28 mouse cellular contexts compared by ENCODE assay signal in the genomic region with DNA sequence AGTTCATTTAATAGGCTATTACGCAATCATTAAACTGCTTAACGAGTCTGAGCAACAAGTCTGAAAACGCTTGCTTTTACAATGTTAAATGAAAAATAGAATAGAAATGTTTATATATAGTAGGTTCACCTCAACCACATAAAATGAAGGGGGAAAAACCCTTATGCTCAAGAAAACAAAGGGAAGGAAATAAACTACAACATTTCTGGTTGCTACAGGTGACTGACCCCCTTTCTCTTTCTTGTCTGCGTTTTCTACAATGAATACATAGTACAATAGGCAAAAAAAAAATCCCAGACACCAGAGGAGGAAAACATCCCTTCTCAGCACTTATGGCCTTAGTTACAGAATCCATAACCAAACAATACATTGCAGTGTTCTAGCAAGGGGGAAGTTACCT. TPM values are rescaled to one million over a fixed set of nuclear protein-coding genes. Genes with fewer than 3 reads are reported as not detected.
DNase-seq lines count a peak whose midpoint lies in the region; ATAC-seq and TF ChIP-seq lines count a peak whose summit lies in the region.
"Had no signal": no experiment of that assay in that cellular context is flagged by ENCODE, and none has a peak within 500 bp of the region (broad histone marks: within the 10 kb centered on the region; RNA-seq: fewer than 3 reads in every experiment).

No protein-coding gene starts in this region.

- H3K27ac ChIP-seq in midbrain, embryonic 14.5 days (replicated peaks; ENCODE audit: low read depth, low read length): no peak overlapping the region
- H3K27ac ChIP-seq in forebrain, embryonic 11.5 days (ENCODE audit: low read depth, low read length): no peak overlapping the region
- H3K27ac ChIP-seq: embryonic facial prominence, embryonic 13.5 days; embryonic facial prominence, embryonic 15.5 days; forebrain, embryonic 10.5 days; forebrain, embryonic 13.5 days; forebrain, embryonic 15.5 days had no signal

- ATAC-seq in activated CD4-positive, CD25-positive, alpha-beta regulatory T cell, adult 4 months: peak; percentile 73
- ATAC-seq in midbrain, embryonic 14.5 days (ENCODE audit: low FRiP score, low TSS enrichment): no peak
- no peak for ATAC-seq in forebrain, embryonic 11.5 days (replicated peaks; ENCODE audit: low FRiP score)
- ATAC-seq: forebrain, embryonic 13.5 days; forebrain, embryonic 15.5 days; forebrain, postnatal 0 days; Patski had no signal

- no peak overlapping the region for H3K4me2 ChIP-seq in midbrain, embryonic 14.5 days (ENCODE audit: low read length)
- no peak overlapping the region for H3K4me2 ChIP-seq in forebrain, embryonic 11.5 days (ENCODE audit: low read depth, low read length, severe bottlenecking)
- H3K4me2 ChIP-seq: embryonic facial prominence, embryonic 13.5 days; embryonic facial prominence, embryonic 15.5 days; forebrain, embryonic 13.5 days; forebrain, embryonic 15.5 days had no signal

- H3K79me2 ChIP-seq in C2C12 (ENCODE audit: control insufficient read depth, insufficient read depth): no peaks in the 10 kb centered on the region

- 90% methylated on average over 4 of the region's 4 CpGs for WGBS in midbrain, embryonic 14.5 days
- 71% methylated on average over 4 of the region's 4 CpGs for WGBS in forebrain, embryonic 11.5 days

- H3K79me3 ChIP-seq in C2C12 (ENCODE audit: low read depth): no peaks in the 10 kb centered on the region

- no peaks in the 10 kb centered on the region for H3K27me3 ChIP-seq in C2C12 (ENCODE audit: control insufficient read depth, insufficient read depth, insufficient read length)
- H3K27me3 ChIP-seq in midbrain, embryonic 14.5 days (ENCODE audit: control insufficient read depth, insufficient read depth, low read length): no peaks in the 10 kb centered on the region
- no peaks in the 10 kb centered on the region for H3K27me3 ChIP-seq in forebrain, embryonic 11.5 days (ENCODE audit: control insufficient read depth, insufficient read depth, low read length)
- H3K27me3 ChIP-seq: CH12.LX; embryonic facial prominence, embryonic 13.5 days; embryonic facial prominence, embryonic 15.5 days; forebrain, embryonic 13.5 days; forebrain, embryonic 15.5 days had no signal

- no peak overlapping the region for H3ac ChIP-seq in C2C12 (ENCODE audit: control insufficient read depth, insufficient read length, low read depth)

- no peak overlapping the region for H3K4me3 ChIP-seq in C2C12 (ENCODE audit: insufficient read depth, poor library complexity, severe bottlenecking)
- no peak overlapping the region for H3K4me3 ChIP-seq in midbrain, embryonic 14.5 days (replicated peaks; ENCODE audit: low read depth, low read length)
- no peak overlapping the region for H3K4me3 ChIP-seq in forebrain, embryonic 11.5 days (ENCODE audit: low read depth, low read length)
- H3K4me3 ChIP-seq: embryonic facial prominence, embryonic 13.5 days; embryonic facial prominence, embryonic 15.5 days; erythroblast, embryonic 14.5 days; forebrain, embryonic 10.5 days; forebrain, embryonic 13.5 days; forebrain, embryonic 15.5 days had no signal

- H3K36me3 ChIP-seq in C2C12 (ENCODE audit: control insufficient read depth, insufficient read depth): peaks cover 45% of the 10 kb centered on the region
- peaks cover 36% of the 10 kb centered on the region for H3K36me3 ChIP-seq in midbrain, embryonic 14.5 days (ENCODE audit: control insufficient read depth, insufficient read depth, low read length)
- no peaks in the 10 kb centered on the region; the same call in 1 of the 2 replicates for H3K36me3 ChIP-seq in forebrain, embryonic 11.5 days (ENCODE audit: control insufficient read depth, insufficient read depth, low read length)

- TF ChIP-seq CTCF in C2C12 (IDR thresholded peaks at IDR 0.05; ENCODE audit: control insufficient read depth, insufficient read depth, insufficient read length): no peak

- no peak overlapping the region for H3K9ac ChIP-seq in midbrain, embryonic 14.5 days (replicated peaks; ENCODE audit: low read length)
- H3K9ac ChIP-seq in forebrain, embryonic 11.5 days (ENCODE audit: low read length): no peak overlapping the region
- H3K9ac ChIP-seq: embryonic facial prominence, embryonic 13.5 days; embryonic facial prominence, embryonic 15.5 days; forebrain, embryonic 13.5 days; forebrain, embryonic 15.5 days; forebrain, postnatal 0 days had no signal

- peak; percentile 37 for DNase-seq in CD4-positive, CD25-positive, alpha-beta regulatory T cell, adult 2 months (ENCODE audit: low read depth, low spot score)
- DNase-seq in induced T-regulatory cell, adult 2 months (ENCODE audit: low read depth): peak; percentile 32
- no peak for DNase-seq in cerebellum, adult 11-12 months
- DNase-seq in thymus, postnatal 0 days (ENCODE audit: low spot score): no peak
- DNase-seq in midbrain, embryonic 14.5 days: no peak
- no peak for DNase-seq in forebrain, embryonic 11.5 days (ENCODE audit: low spot score)
- DNase-seq: adrenal gland, adult 2 months; adrenal gland, postnatal 10 days; adrenal gland, postnatal 25 days; B cell, adult 2 months; cerebellum, adult 11 months; cerebellum, adult 2 months; cerebellum, adult 9-11 months; cerebellum, postnatal 14 days; cerebellum, postnatal 36 days; embryo, embryonic 11 days; forebrain, postnatal 0 days had no signal

- no peaks in the 10 kb centered on the region for H3K4me1 ChIP-seq in midbrain, embryonic 14.5 days (ENCODE audit: control insufficient read depth, insufficient read depth, low read length)
- no peaks in the 10 kb centered on the region for H3K4me1 ChIP-seq in forebrain, embryonic 11.5 days (replicated peaks; ENCODE audit: control insufficient read depth, insufficient read depth, low read length)
- H3K4me1 ChIP-seq: embryonic facial prominence, embryonic 13.5 days; embryonic facial prominence, embryonic 15.5 days; forebrain, embryonic 10.5 days; forebrain, embryonic 13.5 days; forebrain, embryonic 15.5 days had no signal

- H3K9me3 ChIP-seq in midbrain, embryonic 14.5 days (ENCODE audit: control insufficient read depth, low read length): no peaks in the 10 kb centered on the region
- H3K9me3 ChIP-seq in forebrain, embryonic 11.5 days (ENCODE audit: control insufficient read depth, low read length): no peaks in the 10 kb centered on the region
- H3K9me3 ChIP-seq: embryonic facial prominence, embryonic 13.5 days; embryonic facial prominence, embryonic 15.5 days; forebrain, embryonic 10.5 days; forebrain, embryonic 13.5 days; forebrain, embryonic 15.5 days; G1E had no signal

TF ChIP-seq in C2C12, 6 proteins besides CTCF, POLR2A, EP300 and RAD21:
- TF ChIP-seq CEBPB (IDR thresholded peaks at IDR 0.05; ENCODE audit: low read depth) (peak; percentile 12), MYOG (IDR thresholded peaks at IDR 0.05; ENCODE audit: control insufficient read depth, extremely low read depth, insufficient read length) (no peak)
TF ChIP-seq in C2C12: peak in this region for 1.

RNA-seq across cellular contexts. Expression of a gene that starts 18.2 kb away (rescaled TPM):
- 6.7 TPM for polyA plus RNA-seq in C2C12 (2012; fragmentation: generic; extraction: Trizol)
- 10 to 100 TPM; 29.1 to 30.6 TPM for polyA plus RNA-seq in activated CD4-positive, CD25-positive, alpha-beta regulatory T cell, adult 4 months (2017; shearing (Covaris generic))
- 9.9 TPM in 2 replicates for polyA plus RNA-seq in thymus, postnatal 0 days (2015; fragmentation: Nextera tagmentation; extraction: Ambion mirVana)
- 0.20 and 0.95 TPM in 2 replicates for polyA plus RNA-seq in midbrain, embryonic 14.5 days (2014; fragmentation: Nextera tagmentation; extraction: Ambion mirVana)
- polyA plus RNA-seq in forebrain, embryonic 11.5 days (2014; fragmentation: Nextera tagmentation; extraction: Ambion mirVana): 2.7 and 3.2 TPM in 2 replicates

RNA-seq across cellular contexts. Expression of a gene that starts 32.3 kb away (rescaled TPM):
- 46.6 TPM for polyA plus RNA-seq in C2C12 (2012; fragmentation: generic; extraction: Trizol)
- polyA plus RNA-seq in activated CD4-positive, CD25-positive, alpha-beta regulatory T cell, adult 4 months (2017; shearing (Covaris generic)): 10 to 100 TPM; 30.9 to 40.1 TPM
- 53.4 and 53.8 TPM in 2 replicates for polyA plus RNA-seq in thymus, postnatal 0 days (2015; fragmentation: Nextera tagmentation; extraction: Ambion mirVana)
- 28.5 and 38.8 TPM in 2 replicates for polyA plus RNA-seq in midbrain, embryonic 14.5 days (2014; fragmentation: Nextera tagmentation; extraction: Ambion mirVana)
- polyA plus RNA-seq in forebrain, embryonic 11.5 days (2014; fragmentation: Nextera tagmentation; extraction: Ambion mirVana): 80.7 and 83.6 TPM in 2 replicates

RNA-seq across cellular contexts. Expression of a gene that starts 38.0 kb away (rescaled TPM):
- polyA plus RNA-seq in C2C12 (2012; fragmentation: generic; extraction: Trizol): not detected
- 1 to 10 TPM; 1.0 to 1.4 TPM for polyA plus RNA-seq in activated CD4-positive, CD25-positive, alpha-beta regulatory T cell, adult 4 months (2017; shearing (Covaris generic))
- polyA plus RNA-seq in thymus, postnatal 0 days (2015; fragmentation: Nextera tagmentation; extraction: Ambion mirVana): 7.3 and 8.7 TPM in 2 replicates
- 86.7 and 113 TPM in 2 replicates for polyA plus RNA-seq in midbrain, embryonic 14.5 days (2014; fragmentation: Nextera tagmentation; extraction: Ambion mirVana)
- 22.4 and 22.9 TPM in 2 replicates for polyA plus RNA-seq in forebrain, embryonic 11.5 days (2014; fragmentation: Nextera tagmentation; extraction: Ambion mirVana)
- polyA plus RNA-seq: erythroblast, embryonic 14.5 days had no signal

Comparison
In these comparisons a context has a peak if more than half of its experiments do, and no peak if none do; other contexts are left out.
1. DNase-seq: peak in CD4-positive, CD25-positive, alpha-beta regulatory T cell, adult 2 months (single experiment) and induced T-regulatory cell, adult 2 months (single experiment); none in cerebellum, adult 11-12 months (single experiment), thymus, postnatal 0 days (single experiment), midbrain, embryonic 14.5 days (single experiment) and forebrain, embryonic 11.5 days (single experiment).